In genomic region chr7:125581317-125581672, GRCm38 (mm10) we compare ENCODE assay signal across 8 mouse cellular contexts. TPM values are rescaled to one million over a fixed set of nuclear protein-coding genes. Genes with fewer than 3 reads are reported as not detected.
DNase-seq lines count a peak whose midpoint lies in the region; ATAC-seq lines count a peak whose summit lies in the region.

No protein-coding gene starts in this region.

- H3K9ac ChIP-seq in hindbrain, embryonic 15.5 days, result peak overlapping the region; percentile 48

- no peaks in the 10 kb centered on the region for H3K27me3 ChIP-seq in hindbrain, embryonic 15.5 days

- no peaks in the 10 kb centered on the region for H3K36me3 ChIP-seq in hindbrain, embryonic 15.5 days

- WGBS in hindbrain, embryonic 15.5 days, result 2% methylated on average over 21 of the region's 21 CpGs

- peak; percentile 80 for ATAC-seq in hindbrain, embryonic 15.5 days (ENCODE audit: low FRiP score, low read depth)

- H3K9me3 ChIP-seq in hindbrain, embryonic 15.5 days, result no peaks in the 10 kb centered on the region

- peaks cover 22% of the 10 kb centered on the region for H3K4me1 ChIP-seq in hindbrain, embryonic 15.5 days (replicated peaks)

- H3K27ac ChIP-seq in hindbrain, embryonic 15.5 days (replicated peaks), result no peak overlapping the region

- H3K4me3 ChIP-seq in hindbrain, embryonic 15.5 days, result peak overlapping the region; percentile 47

- peak; percentile 66 for DNase-seq in R1 (ENCODE audit: low read depth, low spot score)
- DNase-seq in cerebellum, postnatal 25 days, result peak; percentile 88 to 94
- peak; percentile 88 to 91 for DNase-seq in frontal cortex, postnatal 36 days (ENCODE audit: low spot score in 2 of 2)
- peak; percentile 85 to 88 for DNase-seq in layer of hippocampus, postnatal 36 days
- DNase-seq in lung, postnatal 25 days (ENCODE audit: low spot score), result peak; percentile 90
- DNase-seq in retina, embryonic 14.5 days (ENCODE audit: low spot score), result peak; percentile 93
- DNase-seq in thymus, postnatal 36 days, result peak; percentile 90 to 93

- peak overlapping the region; percentile 94 for H3K4me2 ChIP-seq in hindbrain, embryonic 15.5 days

RNA-seq across cellular contexts. Expression of gene Il21r, which starts 21.9 kb away (rescaled TPM):
- polyA plus RNA-seq in hindbrain, embryonic 15.5 days (2015; fragmentation: Nextera tagmentation; extraction: Ambion mirVana), result 0.26 and 0.37 TPM in 2 replicates
- 1 to 10 TPM in 1 of 2 experiments, under 1 TPM in 1; 0.75 to 1.4 TPM for total RNA-seq in layer of hippocampus, postnatal 36 days (2021)

RNA-seq across cellular contexts. Expression of gene Il4ra, which starts 29.4 kb away (rescaled TPM):
- 4.8 and 5.7 TPM in 2 replicates for polyA plus RNA-seq in hindbrain, embryonic 15.5 days (2015; fragmentation: Nextera tagmentation; extraction: Ambion mirVana)
- total RNA-seq in layer of hippocampus, postnatal 36 days (2021), result 1 to 10 TPM; 3.1 to 3.5 TPM
